Mouse (Mus musculus) erythroblast, embryonic 14.5 days (primary cell): ENCODE results near the gene Hnrnpa3.

Experiments used
- GATA1 ChIP-seq: IDR thresholded peaks from 2 replicates; pipeline ENCODE4 v1.6.1; 2012; ENCODE audit warnings: low read length, inconsistent platforms, mixed read lengths
- TAL1 ChIP-seq: IDR thresholded peaks from 3 replicates; pipeline ENCODE4 v1.6.1; 2012; ENCODE audit warnings: low read length, inconsistent platforms, mixed read lengths

GRCm38 (mm10) chr2:75684526-75684925, 25.5 kb downstream of the Hnrnpa3 start:
- no peak for TF ChIP-seq TAL1
- TF ChIP-seq GATA1: no peak
